Mouse (Mus musculus) neural tube, embryonic 14.5 days (tissue): ENCODE data around the gene Olfr125. TPM values are rescaled to one million over a fixed set of nuclear protein-coding genes. Genes with fewer than 3 reads are reported as not detected.

ENCODE experiments used
- ATAC-seq: fragments of 200-750 bp; cut with Nextera tagmentation; 2 replicates; pipeline ENCODE4 v1.8.0; 2017; ENCODE audit warnings: low read depth, mild to moderate bottlenecking, moderate TSS enrichment, moderate library complexity
- H3K27ac ChIP-seq: fragments of 300-500 bp; sonication (generic); 2 replicates; pipeline ENCODE4 v1.5.1; 2014; ENCODE audit warnings: low read depth, mild to moderate bottlenecking, control low read depth, low read length, moderate library complexity, mixed read lengths
- H3K27me3 ChIP-seq: fragments of 300-500 bp; sonication (generic); 2 replicates; pipeline ENCODE4 v1.6.1; 2014; ENCODE audit warnings: low read length; ENCODE audit not compliant: control insufficient read depth, insufficient read depth
- H3K36me3 ChIP-seq: fragments of 300-500 bp; sonication (generic); 2 replicates; pipeline ENCODE4 v1.6.1; 2014; ENCODE audit warnings: low read length, mixed read lengths; ENCODE audit not compliant: control insufficient read depth, insufficient read depth
- H3K4me1 ChIP-seq: fragments of 300-500 bp; sonication (generic); 2 replicates; pipeline ENCODE4 v1.6.1; 2014; ENCODE audit warnings: low read length; ENCODE audit not compliant: control insufficient read depth, insufficient read depth
- H3K4me2 ChIP-seq: fragments of 300-500 bp; sonication (generic); 2 replicates; pipeline ENCODE4 v1.6.1; 2014; ENCODE audit warnings: mild to moderate bottlenecking, low read depth, low read length, control low read depth
- H3K4me3 ChIP-seq: fragments of 300-500 bp; sonication (generic); 2 replicates; pipeline ENCODE4 v1.5.1; 2014; ENCODE audit warnings: low read depth, low read length, control low read depth, mixed read lengths
- H3K9ac ChIP-seq: fragments of 300-500 bp; sonication (generic); replicated peaks from 2 replicates; pipeline ENCODE4 v1.6.1; 2014; ENCODE audit warnings: low read depth, mild to moderate bottlenecking, control low read depth, low read length, mixed read lengths
- H3K9me3 ChIP-seq: fragments of 300-500 bp; sonication (generic); 2 replicates; pipeline ENCODE4 v1.6.1; 2016; ENCODE audit warnings: low read length; ENCODE audit not compliant: control insufficient read depth
- WGBS: fragments of 180-500 bp; shearing (Covaris S2); extraction: QIAGEN DNeasy Blood & Tissue Kit; methylation state at CpG from one replicate; pipeline ENCODE4 v1.1.7; 2014; 5-methylcytosine and 5-hydroxymethylcytosine counted together
- polyA plus RNA-seq: library from polyadenylated mRNA; unstranded; fragments of >200 nt; fragmentation: Nextera tagmentation; extraction: Ambion mirVana; gene quantifications from 2 replicates; pipeline ENCODE4 v1.2.1, GENCODE M21; 2014

The Olfr125 gene
- polyA plus RNA-seq = not detected in 2 replicates

GRCm38 (mm10) chr17:37832649-37833048, at the start of gene Olfr125:
Gene Olfr125 (plus strand): TSS chr17:37832949.
- no peak within 1 kb of the TSS for H3K4me3 ChIP-seq
- no peak within 1 kb of the TSS for H3K4me2 ChIP-seq
- H3K9ac ChIP-seq = no peak within 1 kb of the TSS
- H3K36me3 ChIP-seq = no peaks in the 10 kb centered on the region
- no peaks in the 10 kb centered on the region for H3K27me3 ChIP-seq
- no peaks in the 10 kb centered on the region for H3K4me1 ChIP-seq
- H3K9me3 ChIP-seq = no peaks in the 10 kb centered on the region
- H3K27ac ChIP-seq = no peak within 1 kb of the TSS
- ATAC-seq = no peak

GRCm38 (mm10) chr17:37793229-37793628, 39.5 kb upstream of the Olfr125 start, which contains the start of gene Olfr123:
Gene Olfr123 (plus strand): TSS chr17:37793529.
- no peak within 1 kb of the TSS for H3K9ac ChIP-seq
- 89% methylated on average over 2 of the region's 2 CpGs for WGBS
- no peaks in the 10 kb centered on the region for H3K9me3 ChIP-seq

GRCm38 (mm10) chr17:37799588-37799987, 33.2 kb upstream of the Olfr125 start, which contains the start of gene Olfr124:
Gene Olfr124 (plus strand): TSS chr17:37799888.
- Histone ChIP-seq H3K9me3 (no peaks in the 10 kb centered on the region), H3K9ac (no peak within 1 kb of the TSS), H3K27ac (no peak within 1 kb of the TSS), H3K36me3 (no peaks in the 10 kb centered on the region), H3K4me3 (no peak within 1 kb of the TSS), H3K4me1 (no peaks in the 10 kb centered on the region), H3K4me2 (no peak within 1 kb of the TSS), H3K27me3 (no peaks in the 10 kb centered on the region)
- no peak for ATAC-seq
- WGBS = 89% methylated on average over 3 of the region's 3 CpGs

More at GRCm38 (mm10) chr17:37793229-37793628, 39.5 kb upstream of the Olfr125 start, which contains the start of gene Olfr123:
- Histone ChIP-seq H3K4me3 (no peak within 1 kb of the TSS), H3K27me3 (no peaks in the 10 kb centered on the region), H3K27ac (no peak within 1 kb of the TSS), H3K4me1 (no peaks in the 10 kb centered on the region), H3K4me2 (no peak within 1 kb of the TSS), H3K36me3 (no peaks in the 10 kb centered on the region)
- ATAC-seq = no peak

- H3K36me3 ChIP-seq = no peaks in the 10 kb centered on the region
Measured at GRCm38 (mm10) chr17:37847183-37847582, 14.4 kb downstream of the Olfr125 start, which contains the start of gene Olfr126. Gene Olfr126 (plus strand): TSS chr17:37847483.

GRCm38 (mm10) chr17:37863901-37864300, 31.2 kb downstream of the Olfr125 start:
- WGBS = 73% methylated on average over 2 of the region's 2 CpGs
- Histone ChIP-seq H3K4me1 (no peaks in the 10 kb centered on the region), H3K4me2 (no peak overlapping the region), H3K36me3 (no peaks in the 10 kb centered on the region), H3K27me3 (no peaks in the 10 kb centered on the region), H3K4me3 (no peak overlapping the region), H3K9me3 (no peaks in the 10 kb centered on the region; the same call in 1 of the 2 replicates), H3K27ac (no peak overlapping the region), H3K9ac (no peak overlapping the region)
- ATAC-seq = no peak

More at GRCm38 (mm10) chr17:37847183-37847582, 14.4 kb downstream of the Olfr125 start, which contains the start of gene Olfr126:
- Histone ChIP-seq H3K4me1 (no peaks in the 10 kb centered on the region), H3K9me3 (no peaks in the 10 kb centered on the region), H3K4me3 (no peak within 1 kb of the TSS), H3K9ac (no peak within 1 kb of the TSS), H3K4me2 (no peak within 1 kb of the TSS), H3K27me3 (no peaks in the 10 kb centered on the region), H3K27ac (no peak within 1 kb of the TSS)
- ATAC-seq = no peak

GRCm38 (mm10) chr17:37869676-37870205, 37.0 kb downstream of the Olfr125 start:
- no peaks in the 10 kb centered on the region for H3K27me3 ChIP-seq
- WGBS = 9% methylated on average over 8 of the region's 8 CpGs
- H3K9me3 ChIP-seq = no peaks in the 10 kb centered on the region
- ATAC-seq = no peak; the same call in 1 of the 2 replicates
- no peak overlapping the region for H3K4me2 ChIP-seq
- H3K27ac ChIP-seq = no peak overlapping the region
- no peak overlapping the region for H3K4me3 ChIP-seq
- H3K9ac ChIP-seq = no peak overlapping the region
- H3K36me3 ChIP-seq = no peaks in the 10 kb centered on the region
- H3K4me1 ChIP-seq = no peaks in the 10 kb centered on the region

GRCm38 (mm10) chr17:37873830-37874229, 41.1 kb downstream of the Olfr125 start:
- Histone ChIP-seq H3K9ac (no peak overlapping the region), H3K9me3 (no peaks in the 10 kb centered on the region), H3K4me3 (no peak overlapping the region), H3K36me3 (no peaks in the 10 kb centered on the region), H3K27ac (no peak overlapping the region), H3K4me1 (no peaks in the 10 kb centered on the region), H3K27me3 (no peaks in the 10 kb centered on the region), H3K4me2 (no peak overlapping the region)
- 87% methylated on average over 3 of the region's 3 CpGs for WGBS
- no peak for ATAC-seq

Other genes with a start within 250 kb of the Olfr125 start
- not detected in 2 replicates for gene Olfr114, start 240.2 kb upstream of the Olfr125 start, polyA plus RNA-seq
- not detected in 2 replicates for gene Olfr115, start 205.8 kb upstream of the Olfr125 start, polyA plus RNA-seq
- gene Olfr116, start 205.8 kb upstream of the Olfr125 start, polyA plus RNA-seq = not detected in 2 replicates
- gene Olfr117, start 169.2 kb upstream of the Olfr125 start, polyA plus RNA-seq = not detected in 2 replicates
- not detected in 2 replicates for gene Olfr118, start 166.0 kb upstream of the Olfr125 start, polyA plus RNA-seq
- gene Olfr119, start 136.4 kb upstream of the Olfr125 start, polyA plus RNA-seq = not detected in 2 replicates
- gene Olfr120, start 111.1 kb upstream of the Olfr125 start, polyA plus RNA-seq = not detected in 2 replicates
- gene Olfr121, start 84.1 kb upstream of the Olfr125 start, polyA plus RNA-seq = not detected in 2 replicates
- gene Olfr122, start 64.3 kb upstream of the Olfr125 start, polyA plus RNA-seq = not detected in 2 replicates
- not detected in 2 replicates for gene Olfr123, start 39.4 kb upstream of the Olfr125 start, polyA plus RNA-seq
- not detected in 2 replicates for gene Olfr124, start 33.1 kb upstream of the Olfr125 start, polyA plus RNA-seq
- not detected in 2 replicates for gene Olfr126, start 14.5 kb downstream of the Olfr125 start, polyA plus RNA-seq
- not detected in 2 replicates for gene Olfr127, start 67.5 kb downstream of the Olfr125 start, polyA plus RNA-seq
- gene Olfr128, start 87.6 kb downstream of the Olfr125 start, polyA plus RNA-seq = not detected in 2 replicates
- not detected in 2 replicates for gene Olfr761, start 120.1 kb downstream of the Olfr125 start, polyA plus RNA-seq
- not detected in 2 replicates for gene Olfr129, start 227.1 kb downstream of the Olfr125 start, polyA plus RNA-seq
- not detected in 2 replicates for gene Olfr130, start 231.0 kb downstream of the Olfr125 start, polyA plus RNA-seq